Mouse (Mus musculus) hindbrain, embryonic 15.5 days (tissue): ENCODE data around the gene Zfp663. TPM values are rescaled to one million over a fixed set of nuclear protein-coding genes. Genes with fewer than 3 reads are reported as not detected.

Source experiments
- ATAC-seq: fragments of 200-750 bp; cut with Nextera tagmentation; 2 replicates; pipeline ENCODE4 v1.8.0; 2017; ENCODE audit warnings: low read depth, moderate number of reproducible peaks, moderate TSS enrichment; ENCODE audit not compliant: low FRiP score
- H3K27ac ChIP-seq: fragments of 300-500 bp; sonication (generic); replicated peaks from 2 replicates; pipeline ENCODE4 v1.5.1; 2015; ENCODE audit warnings: mild to moderate bottlenecking, inconsistent platforms
- H3K27me3 ChIP-seq: fragments of 300-500 bp; sonication (generic); 2 replicates; pipeline ENCODE4 v1.6.1; 2015; ENCODE audit warnings: control low read depth, inconsistent platforms
- H3K36me3 ChIP-seq: fragments of 300-500 bp; sonication (generic); 2 replicates; pipeline ENCODE4 v1.6.1; 2015; ENCODE audit warnings: control low read depth, inconsistent platforms
- H3K4me1 ChIP-seq: fragments of 300-500 bp; sonication (generic); replicated peaks from 2 replicates; pipeline ENCODE4 v1.6.1; 2015; ENCODE audit warnings: control low read depth, inconsistent platforms
- H3K4me2 ChIP-seq: fragments of 300-500 bp; sonication (generic); 2 replicates; pipeline ENCODE4 v1.6.1; 2015; ENCODE audit warnings: moderate library complexity, mild to moderate bottlenecking, inconsistent platforms
- H3K4me3 ChIP-seq: fragments of 300-500 bp; sonication (generic); 2 replicates; pipeline ENCODE4 v1.5.1; 2015; ENCODE audit warnings: mild to moderate bottlenecking, inconsistent platforms
- H3K9ac ChIP-seq: fragments of 300-500 bp; sonication (generic); 2 replicates; pipeline ENCODE4 v1.6.1; 2015; ENCODE audit warnings: inconsistent platforms
- H3K9me3 ChIP-seq: fragments of 300-500 bp; sonication (generic); 2 replicates; pipeline ENCODE4 v1.6.1; 2016; ENCODE audit warnings: control low read depth, inconsistent platforms
- WGBS: fragments of 180-500 bp; shearing (Covaris S2); methylation state at CpG from one replicate; pipeline ENCODE4 v1.1.7; 2015; 5-methylcytosine and 5-hydroxymethylcytosine counted together
- polyA plus RNA-seq: library from polyadenylated mRNA; unstranded; fragments of >200 nt; fragmentation: Nextera tagmentation; extraction: Ambion mirVana; gene quantifications from 2 replicates; pipeline ENCODE4 v1.2.1, GENCODE M21; 2015

Zfp663 gene
- polyA plus RNA-seq, 1 experiment from 2014 or later, result 5.8 TPM

- Histone ChIP-seq H3K4me1 (peaks cover 30% of the 10 kb centered on the region), H3K4me2 (peak overlapping the region; percentile 81), H3K27me3 (no peaks in the 10 kb centered on the region), H3K4me3 (no peak overlapping the region), H3K9me3 (no peaks in the 10 kb centered on the region), H3K27ac (no peak overlapping the region), H3K36me3 (no peaks in the 10 kb centered on the region), H3K9ac (no peak overlapping the region)
- WGBS, result 15% methylated on average over 5 of the region's 8 CpGs
- no peak for ATAC-seq
Measured at GRCm38 (mm10) chr2:165367047-165367520, 1.4 kb downstream of the Zfp663 start.

GRCm38 (mm10) chr2:165364334-165365091 is 4.0 kb downstream of the Zfp663 start:
- 14% methylated on average over 21 of the region's 21 CpGs for WGBS
- H3K9ac ChIP-seq, result no peak overlapping the region
- no peak overlapping the region for H3K27ac ChIP-seq
- H3K4me2 ChIP-seq, result peak overlapping the region; percentile 32
- peak; percentile 5; the same call in 1 of the 2 replicates for ATAC-seq
- no peak overlapping the region for H3K4me3 ChIP-seq
- no peaks in the 10 kb centered on the region for H3K27me3 ChIP-seq
- H3K36me3 ChIP-seq, result no peaks in the 10 kb centered on the region
- H3K4me1 ChIP-seq, result peaks cover 30% of the 10 kb centered on the region
- no peaks in the 10 kb centered on the region for H3K9me3 ChIP-seq

- no peaks in the 10 kb centered on the region for H3K27me3 ChIP-seq
- WGBS, result 89% methylated on average over 6 of the region's 6 CpGs
- no peak overlapping the region for H3K27ac ChIP-seq
- no peaks in the 10 kb centered on the region for H3K36me3 ChIP-seq
- peaks cover 23% of the 10 kb centered on the region for H3K4me1 ChIP-seq
- H3K4me3 ChIP-seq, result no peak overlapping the region
- H3K4me2 ChIP-seq, result no peak overlapping the region
- ATAC-seq, result no peak
- H3K9ac ChIP-seq, result no peak overlapping the region
- H3K9me3 ChIP-seq, result no peaks in the 10 kb centered on the region
Measured at GRCm38 (mm10) chr2:165363282-165363681, 5.2 kb downstream of the Zfp663 start.

- no peak overlapping the region for H3K27ac ChIP-seq
- 0% methylated on average over 1 of the region's 1 CpGs for WGBS
- H3K36me3 ChIP-seq, result no peaks in the 10 kb centered on the region
- ATAC-seq, result no peak
- H3K9me3 ChIP-seq, result no peaks in the 10 kb centered on the region
- no peak overlapping the region for H3K4me2 ChIP-seq
- H3K27me3 ChIP-seq, result no peaks in the 10 kb centered on the region
- peaks cover 9% of the 10 kb centered on the region; the same call in 1 of the 2 replicates for H3K4me1 ChIP-seq
- H3K9ac ChIP-seq, result no peak overlapping the region
- no peak overlapping the region for H3K4me3 ChIP-seq
Measured at GRCm38 (mm10) chr2:165360861-165361260, 7.7 kb downstream of the Zfp663 start.

- H3K36me3 ChIP-seq, result peaks cover 25% of the 10 kb centered on the region
- H3K4me1 ChIP-seq, result peaks cover 3% of the 10 kb centered on the region; the same call in 1 of the 2 replicates
- ATAC-seq, result no peak
- H3K27me3 ChIP-seq, result no peaks in the 10 kb centered on the region
- H3K27ac ChIP-seq, result no peak overlapping the region
- H3K4me2 ChIP-seq, result no peak overlapping the region
- H3K4me3 ChIP-seq, result no peak overlapping the region
- WGBS, result 90% methylated on average over 20 of the region's 20 CpGs
- no peak overlapping the region for H3K9ac ChIP-seq
- H3K9me3 ChIP-seq, result peaks cover 18% of the 10 kb centered on the region; the same call in 1 of the 2 replicates
Measured at GRCm38 (mm10) chr2:165351828-165352513, 16.6 kb downstream of the Zfp663 start.

- no peaks in the 10 kb centered on the region for H3K27me3 ChIP-seq
- no peak overlapping the region for H3K4me3 ChIP-seq
- WGBS, result 20% methylated on average over 8 of the region's 8 CpGs
- H3K4me1 ChIP-seq, result peaks cover 3% of the 10 kb centered on the region; the same call in 1 of the 2 replicates
- peak; percentile 84 for ATAC-seq
- peaks cover 25% of the 10 kb centered on the region for H3K36me3 ChIP-seq
- no peak overlapping the region for H3K27ac ChIP-seq
- no peak overlapping the region for H3K4me2 ChIP-seq
- peaks cover 18% of the 10 kb centered on the region; the same call in 1 of the 2 replicates for H3K9me3 ChIP-seq
- no peak overlapping the region for H3K9ac ChIP-seq
Measured at GRCm38 (mm10) chr2:165349466-165349865, 19.1 kb downstream of the Zfp663 start.

- Histone ChIP-seq H3K27me3 (no peaks in the 10 kb centered on the region), H3K9me3 (no peaks in the 10 kb centered on the region), H3K4me1 (peaks cover 3% of the 10 kb centered on the region; the same call in 1 of the 2 replicates), H3K27ac (no peak overlapping the region), H3K36me3 (no peaks in the 10 kb centered on the region), H3K4me2 (no peak overlapping the region), H3K4me3 (no peak overlapping the region), H3K9ac (no peak overlapping the region)
- ATAC-seq, result no peak
- 97% methylated on average over 5 of the region's 5 CpGs for WGBS
Measured at GRCm38 (mm10) chr2:165346180-165346579, 22.3 kb downstream of the Zfp663 start.

- Histone ChIP-seq H3K36me3 (no peaks in the 10 kb centered on the region), H3K4me1 (no peaks in the 10 kb centered on the region), H3K4me3 (no peak overlapping the region), H3K4me2 (no peak overlapping the region), H3K27me3 (0 out of 2 replicates have a peak, but pooled peaks cover 2% of the 10 kb centered on the region), H3K9me3 (no peaks in the 10 kb centered on the region), H3K27ac (no peak overlapping the region), H3K9ac (no peak overlapping the region)
- ATAC-seq, result no peak
- 37% methylated on average over 3 of the region's 3 CpGs for whole genome bisulfite sequencing
Measured at GRCm38 (mm10) chr2:165337191-165337590, 31.3 kb downstream of the Zfp663 start.

GRCm38 (mm10) chr2:165332610-165333210 is 35.8 kb downstream of the Zfp663 start:
- H3K4me1 ChIP-seq, result peaks cover 4% of the 10 kb centered on the region
- H3K27me3 ChIP-seq, result no peaks in the 10 kb centered on the region
- WGBS, result 44% methylated on average over 14 of the region's 14 CpGs
- ATAC-seq, result no peak
- H3K4me3 ChIP-seq, result no peak overlapping the region
- H3K27ac ChIP-seq, result no peak overlapping the region
- H3K4me2 ChIP-seq, result no peak overlapping the region
- no peaks in the 10 kb centered on the region for H3K36me3 ChIP-seq
- H3K9ac ChIP-seq, result no peak overlapping the region
- H3K9me3 ChIP-seq, result no peaks in the 10 kb centered on the region

GRCm38 (mm10) chr2:165329703-165330102 is 38.8 kb downstream of the Zfp663 start:
- peaks cover 25% of the 10 kb centered on the region for H3K4me1 ChIP-seq
- no peak overlapping the region for H3K9ac ChIP-seq
- H3K4me2 ChIP-seq, result no peak overlapping the region
- no peaks in the 10 kb centered on the region for H3K27me3 ChIP-seq
- H3K9me3 ChIP-seq, result no peaks in the 10 kb centered on the region
- H3K4me3 ChIP-seq, result no peak overlapping the region
- ATAC-seq, result no peak
- no peak overlapping the region for H3K27ac ChIP-seq
- WGBS, result 43% methylated on average over 3 of the region's 3 CpGs
- H3K36me3 ChIP-seq, result no peaks in the 10 kb centered on the region

GRCm38 (mm10) chr2:165328746-165329145 is 39.8 kb downstream of the Zfp663 start:
- no peak overlapping the region; the same call in 1 of the 2 replicates for H3K27ac ChIP-seq
- ATAC-seq, result no peak
- H3K4me3 ChIP-seq, result no peak overlapping the region
- H3K4me2 ChIP-seq, result no peak overlapping the region
- no peaks in the 10 kb centered on the region for H3K27me3 ChIP-seq
- H3K9ac ChIP-seq, result no peak overlapping the region
- no peaks in the 10 kb centered on the region for H3K9me3 ChIP-seq
- no peaks in the 10 kb centered on the region for H3K36me3 ChIP-seq
- 78% methylated on average over 5 of the region's 5 CpGs for WGBS
- peaks cover 35% of the 10 kb centered on the region for H3K4me1 ChIP-seq

- Histone ChIP-seq H3K9ac (peak overlapping the region; percentile 46), H3K27ac (peak overlapping the region; percentile 88), H3K36me3 (no peaks in the 10 kb centered on the region), H3K9me3 (no peaks in the 10 kb centered on the region), H3K4me2 (peak overlapping the region; percentile 65), H3K4me3 (peak overlapping the region; percentile 86), H3K27me3 (no peaks in the 10 kb centered on the region), H3K4me1 (peaks cover 41% of the 10 kb centered on the region)
- 21% methylated on average over 7 of the region's 7 CpGs for WGBS
- ATAC-seq, result no peak
Measured at GRCm38 (mm10) chr2:165327386-165327785, 41.1 kb downstream of the Zfp663 start.
